Comparison of ENCODE assay signal across 8 mouse cellular contexts in the genomic region with DNA sequence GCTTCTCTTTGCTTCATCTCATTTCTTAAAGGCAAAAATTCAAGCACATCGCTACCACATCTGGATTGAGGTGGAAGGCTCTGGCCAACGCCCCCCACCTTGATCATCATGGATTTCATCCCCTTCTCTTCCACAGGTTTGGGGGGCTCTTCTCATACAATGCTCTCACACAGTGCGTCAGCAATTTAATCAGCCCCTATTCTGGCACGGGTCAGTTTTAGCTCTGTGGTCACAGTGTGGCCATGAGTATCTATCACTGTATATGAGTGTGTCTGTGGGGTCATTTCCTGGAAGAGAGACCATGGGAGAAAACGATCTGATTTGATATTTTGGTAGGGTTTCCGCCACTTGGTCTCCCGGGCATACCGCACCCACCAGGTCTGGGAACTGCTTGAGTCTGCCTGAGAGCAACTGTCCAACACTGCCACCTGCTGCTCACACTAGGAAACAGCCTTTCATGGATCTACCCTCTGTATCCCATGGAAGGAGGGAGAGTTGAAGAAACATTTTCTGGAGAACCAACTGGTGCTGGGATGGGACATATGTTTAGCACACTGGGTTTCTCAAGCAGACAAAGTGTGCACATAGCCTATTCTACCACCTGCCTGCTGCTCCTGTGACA. TPM values are rescaled to one million over a fixed set of nuclear protein-coding genes. Genes with fewer than 3 reads are reported as not detected.
DNase-seq lines count a peak whose midpoint lies in the region; TF ChIP-seq lines count a peak whose summit lies in the region.

No protein-coding gene starts in this region.

- peak; percentile 77 to 97 for TF ChIP-seq CTCF in CH12.LX (conservative IDR thresholded peaks at IDR 0.05 in 1 of 2, IDR thresholded peaks at IDR 0.05 in 1 of 2; ENCODE audit: low read depth in 2 of 2, low read length in 2 of 2)
- TF ChIP-seq CTCF in brain, embryonic 14.5 days (IDR thresholded peaks at IDR 0.05; ENCODE audit: borderline replicate concordance, extremely low read depth, insufficient read depth, insufficient read length), result peak; percentile 94
- TF ChIP-seq CTCF in lung, adult 2 months (IDR thresholded peaks at IDR 0.05; ENCODE audit: insufficient read depth, low read length), result peak; percentile 99
- TF ChIP-seq CTCF in thymus, adult 2 months (IDR thresholded peaks at IDR 0.05; ENCODE audit: borderline replicate concordance, control insufficient read depth, extremely low read depth, insufficient read depth, low read length, poor library complexity), result no peak

- H3K4me3 ChIP-seq in CH12.LX (replicated peaks in 1 of 3; ENCODE audit: low read depth in 2 of 3, low read length in 2 of 3, poor library complexity in 1 of 3), result no peak overlapping the region
- H3K4me3 ChIP-seq in lung, adult 2 months (replicated peaks; ENCODE audit: extremely low read depth, low read depth, low read length), result no peak overlapping the region
- no peak overlapping the region for H3K4me3 ChIP-seq in thymus, adult 2 months (ENCODE audit: control insufficient read depth, insufficient read depth, low read length)

- H3K4me2 ChIP-seq in CH12.LX (ENCODE audit: insufficient read depth, low read depth, poor library complexity, severe bottlenecking), result no peak overlapping the region

- H3K27me3 ChIP-seq in CH12.LX (replicated peaks), result no peaks in the 10 kb centered on the region
- H3K27me3 ChIP-seq in thymus, adult 2 months (ENCODE audit: control insufficient read depth, insufficient read depth, low read length), result no peaks in the 10 kb centered on the region

- intact Hi-C loops in heart, postnatal 14 days (cut with DNase I), result loop anchor here (1.0 to 2.0 kb wide), 3 partner anchors 30 to 147 kb away; no protein-coding TSS in a partner anchor

- DNase-seq in CH12.LX (ENCODE audit: extremely low read depth), result peak; percentile 82
- DNase-seq in brain, embryonic 14.5 days (ENCODE audit: low read depth), result peak; percentile 94
- DNase-seq in fibroblast of lung, adult 2 months (ENCODE audit: low read depth), result peak; percentile 63
- peak; percentile 87 to 91 for DNase-seq in heart, postnatal 14 days
- DNase-seq in large intestine, adult 2 months (ENCODE audit: low read depth, low spot score), result peak; percentile 54
- DNase-seq in lung, adult 2 months, result peak; percentile 77
- DNase-seq in ovary, postnatal 10 days (ENCODE audit: low spot score), result peak; percentile 44
- DNase-seq in thymus, adult 2 months, result peak; percentile 71

- H3K9ac ChIP-seq in CH12.LX (ENCODE audit: insufficient read depth, low read depth), result no peak overlapping the region

- H3K9me3 ChIP-seq in CH12.LX (replicated peaks; ENCODE audit: low read length), result peaks cover 2% of the 10 kb centered on the region

- TF ChIP-seq RAD21 in CH12.LX (IDR thresholded peaks at IDR 0.05; ENCODE audit: low read depth, low read length), result peak; percentile 96

- no peak for TF ChIP-seq POLR2A in CH12.LX (IDR thresholded peaks at IDR 0.05; ENCODE audit: low read depth, low read length)
- TF ChIP-seq POLR2A in brain, embryonic 14.5 days (IDR thresholded peaks at IDR 0.05; ENCODE audit: borderline replicate concordance, extremely low read depth, insufficient read depth, insufficient read length, poor library complexity, severe bottlenecking), result no peak
- no peak for TF ChIP-seq POLR2A in lung, adult 2 months (IDR thresholded peaks at IDR 0.05; ENCODE audit: borderline replicate concordance, extremely low read depth, low read depth, low read length)
- TF ChIP-seq POLR2A in thymus, adult 2 months (IDR thresholded peaks at IDR 0.05; ENCODE audit: control insufficient read depth, extremely low read depth, insufficient read depth, low read length, poor library complexity), result no peak

- H3K79me2 ChIP-seq in CH12.LX (replicated peaks; ENCODE audit: control insufficient read depth, extremely low read depth, insufficient read depth, poor library complexity, severe bottlenecking), result no peaks in the 10 kb centered on the region

- in situ Hi-C loops in CH12.LX (cut with MboI; ENCODE audit: low pct_ligation_motif_present, low pct_unique_long_range_greater_than_20kb, low sequenced_read_pairs), result loop anchor here (5.0 kb wide), 1 partner anchor 107 kb away; no protein-coding TSS in a partner anchor

- peaks cover 9 to 55% of the 10 kb centered on the region in 2 experiments for H3K36me3 ChIP-seq in CH12.LX (replicated peaks in 1 of 2; ENCODE audit: control insufficient read depth in 1 of 2, insufficient read depth in 1 of 2, low read length in 1 of 2)
- H3K36me3 ChIP-seq in thymus, adult 2 months (ENCODE audit: control insufficient read depth, insufficient read depth, low read length), result no peaks in the 10 kb centered on the region

- 37% methylated on average over 8 of the region's 8 CpGs for WGBS in large intestine, adult 2 months
- WGBS in lung, adult 2 months, result 33% methylated on average over 8 of the region's 8 CpGs
- WGBS in thymus, adult 2 months, result 39% methylated on average over 8 of the region's 8 CpGs

- dilution Hi-C loops in CH12.LX (cut with MboI; ENCODE audit: extremely low pct_ligation_motif_present, extremely low pct_unique_long_range_greater_than_20kb, low sequenced_read_pairs), result no loop called here

- TF ChIP-seq EP300 in CH12.LX (IDR thresholded peaks at IDR 0.05; ENCODE audit: low read length), result no peak

- H3K27ac ChIP-seq in CH12.LX (ENCODE audit: insufficient read depth, low read depth), result no peak overlapping the region
- H3K27ac ChIP-seq in thymus, adult 2 months (ENCODE audit: control insufficient read depth, insufficient read depth, low read length), result no peak overlapping the region

- peaks cover 8 to 25% of the 10 kb centered on the region in 2 experiments; a peak in 3 of 4 replicates for H3K4me1 ChIP-seq in CH12.LX (ENCODE audit: control insufficient read depth in 1 of 2, insufficient read depth in 2 of 2)
- no peaks in the 10 kb centered on the region for H3K4me1 ChIP-seq in lung, adult 2 months (ENCODE audit: control insufficient read depth, insufficient read depth, low read length)
- no peaks in the 10 kb centered on the region for H3K4me1 ChIP-seq in thymus, adult 2 months (replicated peaks; ENCODE audit: control insufficient read depth, insufficient read depth, low read length)

TF ChIP-seq in CH12.LX, 34 proteins besides CTCF, POLR2A, EP300 and RAD21:
- TF ChIP-seq MEF2A (IDR thresholded peaks at IDR 0.05; ENCODE audit: borderline replicate concordance, low read depth, low read length) (no peak), UBTF (IDR thresholded peaks at IDR 0.05; ENCODE audit: low read depth, low read length) (no peak), JUND (conservative IDR thresholded peaks at IDR 0.05; ENCODE audit: low read depth, low read length) (no peak), ZC3H11A (IDR thresholded peaks at IDR 0.05; ENCODE audit: low read depth, low read length) (peak; percentile 60), SMC3 (IDR thresholded peaks at IDR 0.05; ENCODE audit: low read depth, low read length) (peak; percentile 93)

RNA-seq across cellular contexts. Expression of gene Ptgis, which starts 21.1 kb away (rescaled TPM):
- total RNA-seq in CH12.LX (2012; rRNA removed), result 7.0 and 7.7 TPM in 2 replicates
- 12.2 and 13.4 TPM in 2 replicates for total RNA-seq in CH12.LX (2014; rRNA removed)
- 15.9 and 19.1 TPM in 2 replicates for polyA plus RNA-seq in CH12.LX (2012; ENCODE audit: insufficient read length, low read depth)
- 4.5 and 6.1 TPM in 2 replicates for polyA plus RNA-seq in brain, embryonic 14.5 days (2012; rRNA removed)
- 10 to 100 TPM; 24.5 to 25.5 TPM for total RNA-seq in heart, postnatal 14 days (2021)
- polyA plus RNA-seq in large intestine, adult 2 months (2012; rRNA removed), result 7.3 and 8.6 TPM in 2 replicates
- 105 and 162 TPM in 2 replicates for polyA plus RNA-seq in lung, adult 2 months (2012; rRNA removed)
- 6.1 and 9.9 TPM in 2 replicates for polyA plus RNA-seq in thymus, adult 2 months (2012; rRNA removed)

RNA-seq across cellular contexts. Expression of gene Kcnb1, which starts 29.3 kb away (rescaled TPM):
- total RNA-seq in CH12.LX (2012; rRNA removed) (2.5 and 2.6 TPM in 2 replicates), CH12.LX (2014; rRNA removed) (5.0 and 5.1 TPM in 2 replicates)
- polyA plus RNA-seq in CH12.LX (2012; ENCODE audit: insufficient read length, low read depth), result 5.6 and 6.6 TPM in 2 replicates
- polyA plus RNA-seq in brain, embryonic 14.5 days (2012; rRNA removed), result 4.5 and 9.2 TPM in 2 replicates
- total RNA-seq in heart, postnatal 14 days (2021), result 10 to 100 TPM; 57.9 to 60.3 TPM
- 2.5 and 3.5 TPM in 2 replicates for polyA plus RNA-seq in large intestine, adult 2 months (2012; rRNA removed)
- 4.5 and 5.1 TPM in 2 replicates for polyA plus RNA-seq in lung, adult 2 months (2012; rRNA removed)
- polyA plus RNA-seq in thymus, adult 2 months (2012; rRNA removed), result 1.7 and 2.1 TPM in 2 replicates

Comparison
In these comparisons a context has a peak if more than half of its experiments do, and no peak if none do; other contexts are left out.
1. DNase-seq: peak in every context shown above with its lines; median percentile 94 in brain, embryonic 14.5 days; 89 in heart, postnatal 14 days; 82 in CH12.LX; 77 in lung, adult 2 months; 71 in thymus, adult 2 months; 63 in fibroblast of lung, adult 2 months; 54 in large intestine, adult 2 months; 44 in ovary, postnatal 10 days.